Mouse (Mus musculus): ENCODE results near the gene Efcab8. TPM values are rescaled to one million over a fixed set of nuclear protein-coding genes. Genes with fewer than 3 reads are reported as not detected.
A peak's percentile ranks its signal among the peaks of the same experiment; 100 is the strongest.

Efcab8 gene
- polyA plus RNA-seq (2012; rRNA removed): 0.22 and 0.26 TPM in 2 replicates

GRCm38 (mm10) chr2:153779394-153779981, at the start of gene Efcab8:
Efcab8 (plus strand) TSS chr2:153779931.
- 13% methylated on average over 12 of the region's 12 CpGs for WGBS
- no peak for TF ChIP-seq POLR2A (IDR thresholded peaks at IDR 0.05; ENCODE audit: low read depth, low read length)
- no peak for TF ChIP-seq CTCF (IDR thresholded peaks at IDR 0.05; ENCODE audit: extremely low read depth, insufficient read depth, insufficient read length, insufficient replicate concordance)
- no peaks in the 10 kb centered on the region for H3K36me3 ChIP-seq (ENCODE audit: control insufficient read depth, insufficient read depth, low read length)
- H3K4me3 ChIP-seq (ENCODE audit: extremely low read depth, insufficient read depth, insufficient read length): peak within 1 kb of the TSS; percentile 61
- no peaks in the 10 kb centered on the region for H3K27me3 ChIP-seq (ENCODE audit: control insufficient read depth, insufficient read depth, low read length)
- peak; percentile 15 to 18 for DNase-seq (ENCODE audit: low read depth in 1 of 2, low spot score in 2 of 2)
- peak within 1 kb of the TSS; percentile 57 for H3K27ac ChIP-seq (ENCODE audit: insufficient read depth, low read length)
- peaks cover 6% of the 10 kb centered on the region; the same call in 1 of the 2 replicates for H3K4me1 ChIP-seq (ENCODE audit: control insufficient read depth, insufficient read depth, insufficient read length)

DNA sequence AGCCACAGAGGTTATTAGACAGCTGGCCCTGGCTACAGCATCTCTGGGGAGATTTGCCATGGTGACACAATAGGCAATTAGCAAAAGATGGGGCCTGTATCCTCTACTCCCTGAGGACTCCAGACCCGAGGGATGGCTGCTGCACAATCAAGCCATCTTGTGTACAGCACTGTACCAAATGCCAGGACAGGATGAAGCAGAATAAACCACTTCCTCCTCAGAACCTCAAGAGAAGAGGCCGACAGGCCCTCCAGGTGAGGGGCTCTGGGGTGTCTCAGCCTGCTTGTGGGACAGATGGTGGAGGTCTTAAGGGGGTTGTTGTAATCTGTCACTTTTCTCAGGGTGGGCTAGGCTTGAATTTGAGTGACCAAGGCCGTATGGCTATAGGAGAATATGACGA, 45.7 kb upstream of the Efcab8 start:
- DNase-seq (ENCODE audit: low read depth in 1 of 2, low spot score in 2 of 2): no peak
- H3K27ac ChIP-seq (ENCODE audit: insufficient read depth, low read length): no peak overlapping the region
- TF ChIP-seq CTCF (IDR thresholded peaks at IDR 0.05; ENCODE audit: extremely low read depth, insufficient read depth, insufficient read length, insufficient replicate concordance): no peak
- TF ChIP-seq POLR2A (IDR thresholded peaks at IDR 0.05; ENCODE audit: low read depth, low read length): no peak
- no peaks in the 10 kb centered on the region for H3K27me3 ChIP-seq (ENCODE audit: control insufficient read depth, insufficient read depth, low read length)
- no peaks in the 10 kb centered on the region for H3K4me1 ChIP-seq (ENCODE audit: control insufficient read depth, insufficient read depth, insufficient read length)
- 39% methylated on average over 4 of the region's 4 CpGs for WGBS
- H3K4me3 ChIP-seq (ENCODE audit: extremely low read depth, insufficient read depth, insufficient read length): no peak overlapping the region
- no peaks in the 10 kb centered on the region for H3K36me3 ChIP-seq (ENCODE audit: control insufficient read depth, insufficient read depth, low read length)

DNA sequence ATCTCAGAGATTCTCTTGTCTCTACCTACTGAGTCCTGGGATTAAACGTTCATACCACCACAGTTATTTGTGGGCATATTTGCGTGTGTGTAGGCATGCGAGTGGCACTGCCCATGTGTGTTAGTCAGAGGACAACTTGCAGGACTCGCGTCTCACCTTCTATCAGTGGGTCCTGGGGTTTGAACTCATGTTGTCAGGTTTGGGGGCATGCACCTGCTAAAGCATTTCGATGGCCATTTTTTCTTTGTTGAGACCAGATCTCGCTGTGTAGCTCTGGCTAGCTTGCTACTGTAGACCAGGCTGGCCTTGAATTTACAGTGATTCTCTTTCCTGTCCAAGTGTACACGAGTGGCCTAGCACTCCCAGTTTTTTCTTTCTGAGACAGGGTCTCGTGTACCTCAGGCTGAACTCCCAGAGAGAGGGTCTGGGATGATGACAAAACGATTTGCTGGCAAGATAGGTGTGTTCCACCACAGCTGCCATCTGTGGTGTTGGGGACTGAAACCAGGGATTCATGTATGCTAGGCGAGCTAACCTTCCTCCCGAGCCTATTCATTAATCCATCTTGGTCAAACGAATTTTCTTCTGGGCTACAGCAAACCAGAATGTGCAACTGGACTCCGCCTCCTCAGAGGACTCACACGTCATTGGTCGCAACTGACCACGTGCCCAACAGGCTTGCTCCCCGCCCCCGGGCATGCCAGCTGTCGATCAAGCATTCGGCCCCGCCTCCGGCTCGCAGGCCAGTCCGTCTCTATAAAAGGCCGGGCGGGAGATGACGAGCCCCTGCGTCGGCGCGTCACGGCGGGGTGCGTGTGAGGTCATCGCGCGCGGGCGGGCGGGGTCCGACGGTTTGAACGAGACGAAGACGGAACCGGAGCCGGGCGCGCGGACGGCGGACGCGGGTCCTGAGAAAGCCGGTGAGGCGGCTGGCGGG, 39.0 kb upstream of the Efcab8 start, which contains the start of gene Mapre1:
Mapre1 (plus strand) TSS at position 775 of the 937 bp plus-strand sequence.
- Histone ChIP-seq H3K4me3 (ENCODE audit: extremely low read depth, insufficient read depth, insufficient read length) (peak within 1 kb of the TSS; percentile 75), H3K4me1 (ENCODE audit: control insufficient read depth, insufficient read depth, insufficient read length) (peaks cover 6% of the 10 kb centered on the region; the same call in 1 of the 2 replicates), H3K36me3 (ENCODE audit: control insufficient read depth, insufficient read depth, low read length) (no peaks in the 10 kb centered on the region), H3K27ac (ENCODE audit: insufficient read depth, low read length) (peak within 1 kb of the TSS; percentile 90), H3K27me3 (ENCODE audit: control insufficient read depth, insufficient read depth, low read length) (no peaks in the 10 kb centered on the region)
- peak; percentile 96 to 100 for DNase-seq (ENCODE audit: low read depth in 1 of 2, low spot score in 2 of 2)
- no peak for TF ChIP-seq POLR2A (IDR thresholded peaks at IDR 0.05; ENCODE audit: low read depth, low read length)
- TF ChIP-seq CTCF (IDR thresholded peaks at IDR 0.05; ENCODE audit: extremely low read depth, insufficient read depth, insufficient read length, insufficient replicate concordance): no peak
- WGBS: 11% methylated on average over 58 of the region's 58 CpGs

DNA sequence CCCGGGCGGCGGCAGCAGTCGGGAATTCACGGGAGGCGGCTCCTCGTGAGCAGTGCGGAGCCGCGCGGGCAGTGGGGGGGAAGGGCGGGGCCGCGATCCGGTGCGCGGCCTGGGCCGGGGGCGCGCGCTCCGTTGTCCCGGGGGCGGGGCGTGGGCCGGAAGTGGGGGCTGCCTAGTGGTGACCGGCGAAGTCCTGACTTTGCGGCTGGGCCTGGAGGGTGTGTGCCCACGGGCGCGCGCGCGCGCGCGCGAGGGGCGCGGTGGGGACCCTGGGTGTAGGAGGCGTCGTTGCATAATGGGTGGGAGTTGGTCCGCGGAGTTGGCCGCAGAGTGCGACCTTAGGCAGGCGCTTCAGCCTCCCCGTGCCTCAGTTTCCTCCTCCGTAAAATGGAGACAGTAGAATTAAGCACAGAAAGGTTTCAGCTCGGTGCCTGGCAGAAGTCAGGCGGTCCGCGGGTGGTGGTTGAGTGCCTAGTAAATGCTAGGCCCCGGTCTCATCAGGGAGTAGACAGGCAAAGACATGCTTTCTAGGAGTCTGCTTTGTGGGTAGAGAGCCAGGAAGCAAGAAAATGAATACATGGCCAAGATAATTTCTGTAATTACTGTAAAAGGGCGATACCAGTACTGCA, 38.2 kb upstream of the Efcab8 start:
- Histone ChIP-seq H3K27me3 (ENCODE audit: control insufficient read depth, insufficient read depth, low read length) (no peaks in the 10 kb centered on the region), H3K4me3 (ENCODE audit: extremely low read depth, insufficient read depth, insufficient read length) (peak overlapping the region; percentile 75), H3K36me3 (ENCODE audit: control insufficient read depth, insufficient read depth, low read length) (0 out of 2 replicates have a peak, but pooled peaks cover 1% of the 10 kb centered on the region), H3K27ac (ENCODE audit: insufficient read depth, low read length) (peak overlapping the region; percentile 90), H3K4me1 (ENCODE audit: control insufficient read depth, insufficient read depth, insufficient read length) (peaks cover 6% of the 10 kb centered on the region; the same call in 1 of the 2 replicates)
- 1% methylated on average over 56 of the region's 56 CpGs for WGBS
- peak; percentile 9 to 73 for DNase-seq (ENCODE audit: low read depth in 1 of 2, low spot score in 2 of 2)
- TF ChIP-seq POLR2A (IDR thresholded peaks at IDR 0.05; ENCODE audit: low read depth, low read length): no peak
- no peak for TF ChIP-seq CTCF (IDR thresholded peaks at IDR 0.05; ENCODE audit: extremely low read depth, insufficient read depth, insufficient read length, insufficient replicate concordance)

GRCm38 (mm10) chr2:153747994-153748393, 31.7 kb upstream of the Efcab8 start:
- H3K36me3 ChIP-seq (ENCODE audit: control insufficient read depth, insufficient read depth, low read length): peaks cover 6% of the 10 kb centered on the region; the same call in 1 of the 2 replicates
- H3K27me3 ChIP-seq (ENCODE audit: control insufficient read depth, insufficient read depth, low read length): no peaks in the 10 kb centered on the region
- H3K4me1 ChIP-seq (ENCODE audit: control insufficient read depth, insufficient read depth, insufficient read length): no peaks in the 10 kb centered on the region
- no peak for TF ChIP-seq POLR2A (IDR thresholded peaks at IDR 0.05; ENCODE audit: low read depth, low read length)
- no peak for TF ChIP-seq CTCF (IDR thresholded peaks at IDR 0.05; ENCODE audit: extremely low read depth, insufficient read depth, insufficient read length, insufficient replicate concordance)
- no peak for DNase-seq (ENCODE audit: low read depth in 1 of 2, low spot score in 2 of 2)
- H3K4me3 ChIP-seq (ENCODE audit: extremely low read depth, insufficient read depth, insufficient read length): no peak overlapping the region
- no peak overlapping the region for H3K27ac ChIP-seq (ENCODE audit: insufficient read depth, low read length)

- WGBS: 87% methylated on average over 2 of the region's 2 CpGs
- H3K27me3 ChIP-seq (ENCODE audit: control insufficient read depth, insufficient read depth, low read length): no peaks in the 10 kb centered on the region
- no peak for DNase-seq (ENCODE audit: low read depth in 1 of 2, low spot score in 2 of 2)
- no peak overlapping the region for H3K4me3 ChIP-seq (ENCODE audit: extremely low read depth, insufficient read depth, insufficient read length)
- no peak overlapping the region for H3K27ac ChIP-seq (ENCODE audit: insufficient read depth, low read length)
- peaks cover 9% of the 10 kb centered on the region; the same call in 1 of the 2 replicates for H3K36me3 ChIP-seq (ENCODE audit: control insufficient read depth, insufficient read depth, low read length)
- TF ChIP-seq POLR2A (IDR thresholded peaks at IDR 0.05; ENCODE audit: low read depth, low read length) (no peak), CTCF (IDR thresholded peaks at IDR 0.05; ENCODE audit: extremely low read depth, insufficient read depth, insufficient read length, insufficient replicate concordance) (no peak)
- no peaks in the 10 kb centered on the region for H3K4me1 ChIP-seq (ENCODE audit: control insufficient read depth, insufficient read depth, insufficient read length)
Observed at GRCm38 (mm10) chr2:153750363-153750762, 29.4 kb upstream of the Efcab8 start.

Measured in spleen, adult 2 months (tissue).